Mouse (Mus musculus) CH12.LX (cell line): ENCODE data around the gene Procr.

Experiments
- CTCF ChIP-seq, 2 experiments: IDR thresholded peaks in 1 of 2; conservative IDR thresholded peaks in 1 of 2; 2 replicates each; pipeline ENCODE4 v1.5.1; 2011 to 2012; ENCODE audit warnings: low read depth in 2 of 2, low read length in 2 of 2, improper control_type of control experiment in 1 of 2, inconsistent platforms in 1 of 2, mild to moderate bottlenecking in 1 of 2, moderate library complexity in 1 of 2
- JUN ChIP-seq: IDR thresholded peaks from 2 replicates; pipeline ENCODE4 v1.6.1; 2011; ENCODE audit warnings: low read depth, mild to moderate bottlenecking, low read length, improper control_type of control experiment, moderate library complexity; ENCODE audit not compliant: insufficient read depth
- MAX ChIP-seq: IDR thresholded peaks from 2 replicates; pipeline ENCODE4 v1.6.1; 2011; ENCODE audit warnings: low read length, improper control_type of control experiment
- POLR2A ChIP-seq: IDR thresholded peaks from 2 replicates; pipeline ENCODE4 v1.6.1; 2011; ENCODE audit warnings: low read depth, mild to moderate bottlenecking, improper control_type of control experiment, low read length
- POLR2AphosphoS2 ChIP-seq: IDR thresholded peaks from 2 replicates; pipeline ENCODE4 v1.6.1; 2011; ENCODE audit warnings: low read depth, low read length, improper control_type of control experiment
- USF1 ChIP-seq: IDR thresholded peaks from 2 replicates; pipeline ENCODE4 v1.6.1; 2014; ENCODE audit warnings: low read depth, mild to moderate bottlenecking, inconsistent platforms, low read length, improper control_type of control experiment

DNA sequence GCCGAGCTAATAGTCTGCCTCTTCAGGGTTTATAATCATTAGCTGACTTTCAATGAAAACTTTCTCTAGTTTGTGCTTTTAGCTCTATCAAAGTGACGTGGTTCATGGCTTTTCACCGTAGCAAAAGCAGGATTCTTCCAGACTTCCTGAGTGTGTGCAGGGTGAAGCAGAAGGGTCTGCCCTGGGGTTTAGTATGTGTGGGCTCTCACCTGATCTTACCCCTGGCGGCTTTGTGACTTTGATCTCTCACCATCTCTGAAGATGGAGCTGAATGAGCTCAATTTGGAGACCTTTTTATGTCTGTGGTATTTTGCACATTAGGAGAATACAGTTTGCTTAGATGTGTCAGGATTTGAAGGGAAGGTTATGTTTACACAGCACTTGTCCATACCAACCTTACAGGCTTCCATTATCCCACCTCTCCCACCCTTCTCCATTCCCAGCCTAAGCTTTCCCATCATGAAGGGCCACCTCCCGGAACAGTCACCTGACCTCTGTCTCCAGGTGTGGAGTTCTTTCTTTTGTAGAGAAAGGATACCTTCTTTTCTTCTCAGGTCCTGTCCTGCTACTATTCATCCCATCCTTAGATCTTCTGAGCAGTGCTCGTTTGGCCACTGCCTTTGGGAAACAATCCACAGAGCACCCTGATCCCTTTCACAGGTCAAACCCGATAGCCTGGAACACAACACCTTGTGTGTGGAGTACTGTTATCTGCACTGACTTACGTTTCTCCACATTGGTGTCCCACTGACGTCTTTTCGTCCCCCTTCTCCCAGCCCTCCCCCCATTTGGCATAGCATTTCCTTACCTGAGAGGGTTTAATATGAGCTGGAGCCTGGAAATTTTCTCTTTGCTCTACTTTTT lies 26.1 kb downstream of the Procr start:
- no peak for TF ChIP-seq JUN
- TF ChIP-seq CTCF (conservative IDR thresholded peaks at IDR 0.05 in 1 of 2, IDR thresholded peaks at IDR 0.05 in 1 of 2; ENCODE audit: low read depth in 2 of 2, low read length in 2 of 2), result no peak
- no peak for TF ChIP-seq USF1
- no peak for TF ChIP-seq POLR2AphosphoS2
- TF ChIP-seq MAX, result no peak
- TF ChIP-seq POLR2A, result no peak
